Mouse (Mus musculus): ENCODE measurements around the gene Spc24.

Gene Spc24

GRCm38 (mm10) chr9:21706586-21707265, 53.4 kb downstream of the Spc24 start:
- no peak for DNase-seq (ENCODE audit: low spot score)

GRCm38 (mm10) chr9:21706085-21706484, 54.0 kb downstream of the Spc24 start:
- no peak for DNase-seq (ENCODE audit: low spot score)

Measured in embryo, embryonic 10.5 days (tissue).